Mouse (Mus musculus) kidney, embryonic 15.5 days (tissue): ENCODE data around the gene Kif13a. TPM values are rescaled to one million over a fixed set of nuclear protein-coding genes. Genes with fewer than 3 reads are reported as not detected.

Experiments
- ATAC-seq: fragments of 200-750 bp; cut with Nextera tagmentation; replicated peaks from 2 replicates; pipeline ENCODE4 v1.8.0; 2017; ENCODE audit warnings: moderate TSS enrichment; ENCODE audit not compliant: low FRiP score
- H3K27ac ChIP-seq: fragments of 300-500 bp; sonication (generic); 2 replicates; pipeline ENCODE4 v1.5.1; 2015; ENCODE audit warnings: mild to moderate bottlenecking, inconsistent platforms
- H3K27me3 ChIP-seq: fragments of 300-500 bp; sonication (generic); 2 replicates; pipeline ENCODE4 v1.6.1; 2015; ENCODE audit warnings: inconsistent platforms
- H3K36me3 ChIP-seq: fragments of 300-500 bp; sonication (generic); 2 replicates; pipeline ENCODE4 v1.6.1; 2015; ENCODE audit warnings: inconsistent platforms
- H3K4me1 ChIP-seq: fragments of 300-500 bp; sonication (generic); 2 replicates; pipeline ENCODE4 v1.6.1; 2015; ENCODE audit warnings: inconsistent platforms
- H3K4me2 ChIP-seq: fragments of 300-500 bp; sonication (generic); 2 replicates; pipeline ENCODE4 v1.6.1; 2015; ENCODE audit warnings: moderate library complexity, mild to moderate bottlenecking, inconsistent platforms
- H3K4me3 ChIP-seq: fragments of 300-500 bp; sonication (generic); replicated peaks from 2 replicates; pipeline ENCODE4 v1.5.1; 2015; ENCODE audit warnings: mild to moderate bottlenecking, inconsistent platforms
- H3K9ac ChIP-seq: fragments of 300-500 bp; sonication (generic); 2 replicates; pipeline ENCODE4 v1.6.1; 2015; ENCODE audit warnings: mild to moderate bottlenecking, inconsistent platforms
- H3K9me3 ChIP-seq: fragments of 300-500 bp; sonication (generic); replicated peaks from 2 replicates; pipeline ENCODE4 v1.6.1; 2016; ENCODE audit warnings: inconsistent platforms
- WGBS: fragments of 180-500 bp; shearing (Covaris S2); methylation state at CpG from one replicate; pipeline ENCODE4 v1.1.7; 2015; ENCODE audit warnings: mixed read lengths; 5-methylcytosine and 5-hydroxymethylcytosine counted together
- polyA plus RNA-seq: library from polyadenylated mRNA; unstranded; fragments of >200 nt; fragmentation: Nextera tagmentation; extraction: Ambion mirVana; gene quantifications from 2 replicates; pipeline ENCODE4 v1.2.1, GENCODE M21; 2015

The Kif13a gene
- polyA plus RNA-seq, 1 experiment from 2014 or later, result 14.3 TPM

- H3K4me1 ChIP-seq, result peaks cover 9% of the 10 kb centered on the region
- H3K36me3 ChIP-seq, result no peaks in the 10 kb centered on the region
- H3K9ac ChIP-seq, result peak overlapping the region; percentile 38
- peak overlapping the region; percentile 85 for H3K4me2 ChIP-seq
- WGBS, result 42% methylated on average over 11 of the region's 11 CpGs
- no peak overlapping the region for H3K27ac ChIP-seq
- H3K27me3 ChIP-seq, result no peaks in the 10 kb centered on the region
- no peaks in the 10 kb centered on the region for H3K9me3 ChIP-seq
- no peak for ATAC-seq
- peak overlapping the region; percentile 50 for H3K4me3 ChIP-seq
Measured at GRCm38 (mm10) chr13:46735219-46735807, 194.4 kb downstream of the Kif13a start.

- Histone ChIP-seq H3K27ac (peak overlapping the region; percentile 42; the same call in 1 of the 2 replicates), H3K4me3 (no peak overlapping the region), H3K9me3 (no peaks in the 10 kb centered on the region), H3K4me1 (peaks cover 10% of the 10 kb centered on the region), H3K9ac (no peak overlapping the region), H3K27me3 (no peaks in the 10 kb centered on the region), H3K36me3 (no peaks in the 10 kb centered on the region), H3K4me2 (no peak overlapping the region)
- no peak for ATAC-seq
- 56% methylated on average over 2 of the region's 2 CpGs for WGBS
Measured at GRCm38 (mm10) chr13:46729998-46730397, 199.7 kb downstream of the Kif13a start.

GRCm38 (mm10) chr13:46728411-46728810 lies 201.3 kb downstream of the Kif13a start:
- peaks cover 18% of the 10 kb centered on the region for H3K4me1 ChIP-seq
- no peaks in the 10 kb centered on the region for H3K9me3 ChIP-seq
- peak overlapping the region; percentile 74 for H3K4me2 ChIP-seq
- H3K4me3 ChIP-seq, result peak overlapping the region; percentile 99
- peak overlapping the region; percentile 99 for H3K27ac ChIP-seq
- no peaks in the 10 kb centered on the region for H3K36me3 ChIP-seq
- ATAC-seq, result no peak
- H3K27me3 ChIP-seq, result no peaks in the 10 kb centered on the region
- 0 out of 2 replicates have a peak overlapping the region, but pooled peaks have one; percentile 39 for H3K9ac ChIP-seq
- 28% methylated on average over 5 of the region's 5 CpGs for WGBS

- ATAC-seq, result peak; percentile 91
- WGBS, result under 1% methylated on average over 51 of the region's 51 CpGs
- no peaks in the 10 kb centered on the region for H3K27me3 ChIP-seq
- H3K4me3 ChIP-seq, result peak within 1 kb of the TSS; percentile 99
- H3K27ac ChIP-seq, result peak within 1 kb of the TSS; percentile 99
- peak within 1 kb of the TSS; percentile 98 for H3K9ac ChIP-seq
- H3K36me3 ChIP-seq, result no peaks in the 10 kb centered on the region
- H3K9me3 ChIP-seq, result no peaks in the 10 kb centered on the region
- H3K4me1 ChIP-seq, result peaks cover 18% of the 10 kb centered on the region
- peak within 1 kb of the TSS; percentile 74 for H3K4me2 ChIP-seq
Measured at GRCm38 (mm10) chr13:46727837-46728268, 201.8 kb downstream of the Kif13a start, which contains the start of gene Nup153. Gene Nup153 (minus strand): TSS chr13:46727940.

- Histone ChIP-seq H3K9me3 (no peaks in the 10 kb centered on the region), H3K4me1 (peaks cover 18% of the 10 kb centered on the region), H3K4me2 (peak overlapping the region; percentile 74), H3K9ac (peak overlapping the region; percentile 98), H3K36me3 (no peaks in the 10 kb centered on the region), H3K4me3 (peak overlapping the region; percentile 99), H3K27me3 (no peaks in the 10 kb centered on the region), H3K27ac (peak overlapping the region; percentile 99)
- WGBS, result under 1% methylated on average over 79 of the region's 85 CpGs
- ATAC-seq, result peak; percentile 88
Measured at GRCm38 (mm10) chr13:46727038-46727836, 202.4 kb downstream of the Kif13a start.

GRCm38 (mm10) chr13:46726288-46727037 lies 203.2 kb downstream of the Kif13a start:
- H3K4me2 ChIP-seq, result peak overlapping the region; percentile 74
- peaks cover 18% of the 10 kb centered on the region for H3K4me1 ChIP-seq
- no peaks in the 10 kb centered on the region for H3K27me3 ChIP-seq
- H3K4me3 ChIP-seq, result peak overlapping the region; percentile 99
- under 1% methylated on average over 30 of the region's 30 CpGs for WGBS
- no peaks in the 10 kb centered on the region for H3K9me3 ChIP-seq
- peak overlapping the region; percentile 99 for H3K27ac ChIP-seq
- no peak for ATAC-seq
- H3K9ac ChIP-seq, result peak overlapping the region; percentile 98
- no peaks in the 10 kb centered on the region for H3K36me3 ChIP-seq

GRCm38 (mm10) chr13:46725227-46725626 lies 204.4 kb downstream of the Kif13a start:
- H3K4me1 ChIP-seq, result peaks cover 18% of the 10 kb centered on the region
- no peaks in the 10 kb centered on the region for H3K27me3 ChIP-seq
- WGBS, result 27% methylated on average over 2 of the region's 2 CpGs
- no peaks in the 10 kb centered on the region for H3K36me3 ChIP-seq
- 0 out of 2 replicates have a peak overlapping the region, but pooled peaks have one; percentile 10 for H3K9ac ChIP-seq
- H3K27ac ChIP-seq, result no peak overlapping the region
- no peak for ATAC-seq
- H3K4me3 ChIP-seq, result peak overlapping the region; percentile 19
- peak overlapping the region; percentile 74 for H3K4me2 ChIP-seq
- no peaks in the 10 kb centered on the region for H3K9me3 ChIP-seq

GRCm38 (mm10) chr13:46724371-46724770 lies 205.3 kb downstream of the Kif13a start:
- no peak for ATAC-seq
- peak overlapping the region; percentile 74; the same call in 1 of the 2 replicates for H3K4me2 ChIP-seq
- H3K9ac ChIP-seq, result no peak overlapping the region
- H3K36me3 ChIP-seq, result 0 out of 2 replicates have a peak, but pooled peaks cover 3% of the 10 kb centered on the region
- no peak overlapping the region for H3K27ac ChIP-seq
- H3K4me3 ChIP-seq, result no peak overlapping the region
- H3K27me3 ChIP-seq, result no peaks in the 10 kb centered on the region
- peaks cover 21% of the 10 kb centered on the region for H3K4me1 ChIP-seq
- no peaks in the 10 kb centered on the region for H3K9me3 ChIP-seq

- Histone ChIP-seq H3K27ac (no peak overlapping the region), H3K4me1 (peaks cover 18% of the 10 kb centered on the region), H3K4me3 (no peak overlapping the region), H3K9me3 (no peaks in the 10 kb centered on the region), H3K36me3 (peaks cover 15% of the 10 kb centered on the region), H3K9ac (no peak overlapping the region), H3K4me2 (no peak overlapping the region), H3K27me3 (no peaks in the 10 kb centered on the region)
- ATAC-seq, result no peak
Measured at GRCm38 (mm10) chr13:46721009-46721408, 208.7 kb downstream of the Kif13a start.

GRCm38 (mm10) chr13:46718893-46719400 lies 210.7 kb downstream of the Kif13a start:
- Histone ChIP-seq H3K9me3 (no peaks in the 10 kb centered on the region), H3K27ac (no peak overlapping the region), H3K4me2 (no peak overlapping the region), H3K36me3 (peaks cover 29% of the 10 kb centered on the region), H3K27me3 (no peaks in the 10 kb centered on the region), H3K4me1 (0 out of 2 replicates have a peak, but pooled peaks cover 4% of the 10 kb centered on the region), H3K4me3 (no peak overlapping the region), H3K9ac (no peak overlapping the region)
- ATAC-seq, result no peak
- 77% methylated on average over 5 of the region's 5 CpGs for WGBS

- Histone ChIP-seq H3K4me2 (no peak overlapping the region), H3K9me3 (no peaks in the 10 kb centered on the region), H3K9ac (no peak overlapping the region), H3K27ac (no peak overlapping the region), H3K27me3 (no peaks in the 10 kb centered on the region), H3K4me1 (0 out of 2 replicates have a peak, but pooled peaks cover 4% of the 10 kb centered on the region), H3K36me3 (peaks cover 52% of the 10 kb centered on the region), H3K4me3 (no peak overlapping the region)
- 66% methylated on average over 3 of the region's 3 CpGs for WGBS
- no peak for ATAC-seq
Measured at GRCm38 (mm10) chr13:46715976-46716639, 213.6 kb downstream of the Kif13a start.
